Mouse (Mus musculus) MEL (cell line): Measurements from ENCODE around the gene Lhpp. TPM values are rescaled to one million over a fixed set of nuclear protein-coding genes. Genes with fewer than 3 reads are reported as not detected.

Experiments
- DNase-seq: peaks from one replicate; pipeline ENCODE4 v3.0.0; 2011; ENCODE audit warnings: low read depth, low spot score
- H3K27ac ChIP-seq: 2 replicates; pipeline ENCODE4 v1.5.1; 2012; ENCODE audit warnings: low read depth, mild to moderate bottlenecking, control low read depth, low read length, moderate library complexity; ENCODE audit not compliant: control insufficient read depth
- H3K27me3 ChIP-seq, 2 experiments: fragments of 150-350 bp in 1 of 2; sonication (generic) in 1 of 2; 2 replicates each; pipeline ENCODE4 v1.6.1; 2012; ENCODE audit warnings: low read length in 2 of 2, mild to moderate bottlenecking in 2 of 2, improper control_type of control experiment in 1 of 2, moderate library complexity in 1 of 2; ENCODE audit not compliant: insufficient read depth in 2 of 2, control insufficient read depth in 1 of 2
- H3K36me3 ChIP-seq, 2 experiments: 2 replicates each; pipeline ENCODE4 v1.6.1; 2012 to 2014; ENCODE audit warnings: low read length in 2 of 2, improper control_type of control experiment in 1 of 2, inconsistent platforms in 1 of 2, mild to moderate bottlenecking in 1 of 2; ENCODE audit not compliant: insufficient read depth in 2 of 2, control insufficient read depth in 1 of 2
- H3K4me1 ChIP-seq, 2 experiments: fragments of 150-350 bp in 1 of 2; sonication (generic) in 1 of 2; 2 replicates each; pipeline ENCODE4 v1.6.1; 2012; ENCODE audit warnings: low read length in 2 of 2, improper control_type of control experiment in 1 of 2, mild to moderate bottlenecking in 1 of 2; ENCODE audit not compliant: insufficient read depth in 2 of 2, control insufficient read depth in 1 of 2
- H3K4me3 ChIP-seq, 2 experiments: fragments of 150-350 bp in 1 of 2; sonication (generic) in 1 of 2; 2 replicates each; pipeline ENCODE4 v1.5.1; 2012; ENCODE audit warnings: low read depth in 2 of 2, low read length in 2 of 2, mild to moderate bottlenecking in 2 of 2, moderate library complexity in 2 of 2, control low read depth in 1 of 2, improper control_type of control experiment in 1 of 2; ENCODE audit not compliant: control insufficient read depth in 1 of 2, insufficient read depth in 1 of 2
- H3K79me2 ChIP-seq: 2 replicates; pipeline ENCODE4 v1.6.1; 2012; ENCODE audit warnings: mild to moderate bottlenecking, low read length, moderate library complexity; ENCODE audit not compliant: control insufficient read depth, poor library complexity, insufficient read depth
- H3K9ac ChIP-seq: 2 replicates; pipeline ENCODE4 v1.6.1; 2012; ENCODE audit warnings: low read depth, mild to moderate bottlenecking, control low read depth, low read length, moderate library complexity; ENCODE audit not compliant: control insufficient read depth, poor library complexity, severe bottlenecking
- H3K9me3 ChIP-seq: fragments of 150-350 bp; sonication (generic); replicated peaks from 2 replicates; pipeline ENCODE4 v1.6.1; 2012; ENCODE audit warnings: mild to moderate bottlenecking, low read length, improper control_type of control experiment, moderate library complexity; ENCODE audit not compliant: insufficient read depth
- BHLHE40 ChIP-seq: IDR thresholded peaks from 2 replicates; pipeline ENCODE4 v1.6.1; 2012; ENCODE audit warnings: low read depth, mild to moderate bottlenecking, inconsistent platforms, low read length, improper control_type of control experiment, borderline replicate concordance
- E2F4 ChIP-seq: IDR thresholded peaks from 2 replicates; pipeline ENCODE4 v1.6.1; 2011; ENCODE audit warnings: low read depth, low read length, improper control_type of control experiment, borderline replicate concordance
- EP300 ChIP-seq, 2 experiments: IDR thresholded peaks; 2 replicates each; pipeline ENCODE4 v1.6.1; 2011; ENCODE audit warnings: improper control_type of control experiment in 2 of 2, low read length in 2 of 2, low read depth in 1 of 2, mild to moderate bottlenecking in 1 of 2
- GABPA ChIP-seq: IDR thresholded peaks from 2 replicates; pipeline ENCODE4 v1.6.1; 2012; ENCODE audit warnings: low read depth, mild to moderate bottlenecking, inconsistent platforms, low read length, improper control_type of control experiment, moderate library complexity
- GATA1 ChIP-seq: IDR thresholded peaks from 2 replicates; pipeline ENCODE4 v1.6.1; 2011; ENCODE audit warnings: low read depth, low read length, improper control_type of control experiment
- JUND ChIP-seq: IDR thresholded peaks from 2 replicates; pipeline ENCODE4 v1.6.1; 2011; ENCODE audit warnings: low read depth, mild to moderate bottlenecking, improper control_type of control experiment, low read length
- MAX ChIP-seq: IDR thresholded peaks from 2 replicates; pipeline ENCODE4 v1.6.1; 2011; ENCODE audit warnings: low read length, improper control_type of control experiment
- MEF2A ChIP-seq: IDR thresholded peaks from 2 replicates; pipeline ENCODE4 v1.6.1; 2014; ENCODE audit warnings: low read depth, mild to moderate bottlenecking, inconsistent platforms, low read length, improper control_type of control experiment; ENCODE audit not compliant: poor library complexity, insufficient replicate concordance, severe bottlenecking; ENCODE audit errors: extremely low read depth
- MYC ChIP-seq: IDR thresholded peaks from 2 replicates; pipeline ENCODE4 v1.6.1; 2011; ENCODE audit warnings: low read depth, mild to moderate bottlenecking, low read length, improper control_type of control experiment, moderate library complexity
- NELFE ChIP-seq: IDR thresholded peaks from 2 replicates; pipeline ENCODE4 v1.6.1; 2011; ENCODE audit warnings: low read depth, low read length, improper control_type of control experiment
- RAD21 ChIP-seq: IDR thresholded peaks from 2 replicates; pipeline ENCODE4 v1.6.1; 2011; ENCODE audit warnings: mild to moderate bottlenecking, low read depth, low read length, improper control_type of control experiment
- USF2 ChIP-seq, 2 experiments: IDR thresholded peaks; 2 replicates each; pipeline ENCODE4 v1.6.1; 2011 to 2012; ENCODE audit warnings: improper control_type of control experiment in 2 of 2, low read length in 2 of 2, borderline replicate concordance in 1 of 2, inconsistent platforms in 1 of 2, low read depth in 1 of 2, mild to moderate bottlenecking in 1 of 2; ENCODE audit not compliant: insufficient read depth in 1 of 2
- ZKSCAN1 ChIP-seq: IDR thresholded peaks from 2 replicates; pipeline ENCODE4 v1.6.1; 2012; ENCODE audit warnings: low read depth, mild to moderate bottlenecking, inconsistent platforms, low read length, improper control_type of control experiment, moderate library complexity
- ZMIZ1 ChIP-seq: IDR thresholded peaks from 2 replicates; pipeline ENCODE4 v1.6.1; 2012; ENCODE audit warnings: low read depth, mild to moderate bottlenecking, inconsistent platforms, low read length, improper control_type of control experiment, moderate library complexity
- polyA plus RNA-seq, 2 experiments: library from polyadenylated mRNA; stranded (reverse) in 1 of 2; unstranded in 1 of 2; fragments of >175 nt in 1 of 2; fragments of >200 nt in 1 of 2; gene quantifications; 2 replicates each; pipeline versions ENCODE4 v1.2.1 to v1.2.4; 2012; ENCODE audit warnings: low replicate concordance in 2 of 2, low read depth in 1 of 2; ENCODE audit not compliant: insufficient read length in 2 of 2, insufficient read depth in 1 of 2, missing spikeins in 1 of 2
- total RNA-seq: library from RNA; depleted of rRNA; stranded (reverse); fragments of 300-350 nt; gene quantifications from 2 replicates; pipeline ENCODE4 v1.2.3, GENCODE M21; 2012

The Lhpp gene
- total and polyA plus RNA-seq, 3 experiments: 31.0 to 39.3 TPM; not detected in 1

GRCm38 (mm10) chr7:132689722-132690121, 79.3 kb downstream of the Lhpp start:
- peaks cover 11 to 26% of the 10 kb centered on the region in 2 experiments for H3K4me1 ChIP-seq
- TF ChIP-seq EP300 (IDR thresholded peaks at IDR 0.05; ENCODE audit: low read depth in 1 of 2, low read length in 2 of 2): no peak
- TF ChIP-seq ZMIZ1: no peak
- TF ChIP-seq RAD21: no peak
- no peak for TF ChIP-seq USF2 (IDR thresholded peaks at IDR 0.05; ENCODE audit: borderline replicate concordance in 1 of 2, insufficient read depth in 1 of 2, low read depth in 1 of 2, low read length in 2 of 2)
- no peak for TF ChIP-seq MEF2A
- TF ChIP-seq, all 39 proteins: peak for 0
- Histone ChIP-seq H3K4me3 (no peak overlapping the region), H3K27ac (no peak overlapping the region), H3K79me2 (no peaks in the 10 kb centered on the region), H3K36me3 (peaks cover 0 to 17% of the 10 kb centered on the region in 2 experiments; a peak in 2 of 4 replicates), H3K27me3 (no peaks in the 10 kb centered on the region), H3K9me3 (no peaks in the 10 kb centered on the region), H3K9ac (no peak overlapping the region)
- DNase-seq: no peak

DNA sequence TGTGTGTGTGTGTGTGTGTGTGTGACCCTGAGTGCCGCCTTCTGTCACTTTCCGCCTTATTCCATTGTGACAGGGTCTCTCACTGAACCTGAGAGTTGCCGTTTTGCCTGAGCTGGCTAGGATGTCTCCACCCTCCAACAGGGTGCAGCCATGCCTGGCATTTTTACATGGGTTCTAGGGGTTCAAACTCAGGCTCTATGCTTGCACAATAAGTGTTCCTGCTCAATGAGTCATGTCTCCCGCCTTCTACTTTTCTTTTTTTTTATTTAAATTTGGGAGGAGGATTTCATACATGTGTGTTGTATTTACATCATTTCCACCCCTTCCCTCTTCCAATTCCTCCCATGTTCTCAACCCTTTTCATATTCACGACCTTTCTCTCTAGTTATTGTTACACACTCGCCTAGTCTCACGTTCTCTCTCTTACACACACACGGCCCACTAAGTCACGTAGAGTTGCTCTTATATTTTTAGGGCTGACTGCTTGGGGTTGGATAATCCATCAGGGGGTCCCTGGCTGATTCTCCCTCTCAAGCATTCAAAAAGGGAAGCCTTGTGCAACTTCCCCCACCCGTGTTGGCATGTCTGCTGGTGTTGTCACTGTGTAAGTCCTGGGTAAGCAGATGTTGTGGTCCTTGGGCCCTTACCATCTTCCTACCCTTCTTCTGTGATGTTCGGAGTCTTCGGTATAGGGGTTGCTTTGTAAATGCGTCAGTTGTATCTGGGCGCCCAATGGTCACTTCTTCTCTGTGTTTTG, 80.5 kb downstream of the Lhpp start:
- TF ChIP-seq E2F4 (no peak), ZKSCAN1 (no peak), NELFE (no peak), BHLHE40 (no peak), JUND (no peak), MAX (no peak), GATA1 (no peak)
- Histone ChIP-seq H3K9me3 (no peaks in the 10 kb centered on the region), H3K27ac (no peak overlapping the region), H3K4me3 (no peak overlapping the region), H3K79me2 (no peaks in the 10 kb centered on the region), H3K4me1 (peaks cover 8 to 21% of the 10 kb centered on the region in 2 experiments), H3K36me3 (peaks cover 0 to 13% of the 10 kb centered on the region in 2 experiments; a peak in 2 of 4 replicates), H3K9ac (no peak overlapping the region), H3K27me3 (no peaks in the 10 kb centered on the region)
- DNase-seq: no peak

DNA sequence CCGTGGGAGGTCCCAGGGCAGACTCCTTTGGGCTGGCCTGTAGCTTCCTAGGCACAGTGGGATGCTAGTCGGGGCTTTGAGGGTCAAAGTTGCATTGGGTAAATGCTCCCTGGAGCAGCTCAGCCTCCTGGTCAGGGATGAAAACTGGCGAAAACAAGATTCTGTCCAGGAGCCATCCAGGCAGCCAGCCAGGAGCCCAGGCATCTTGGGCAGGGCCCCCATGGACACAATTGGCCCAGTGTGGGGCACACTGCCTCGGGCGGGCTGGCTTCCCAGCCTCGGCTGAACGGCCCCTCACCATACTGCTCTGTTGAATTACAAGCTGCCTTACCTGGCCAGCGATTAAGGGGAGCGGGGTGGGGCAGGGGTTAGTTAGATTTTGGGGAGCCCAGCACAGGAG, 82.3 kb downstream of the Lhpp start:
- H3K36me3 ChIP-seq: no peaks in the 10 kb centered on the region; a peak in 1 of 4 replicates
- H3K4me3 ChIP-seq: no peak overlapping the region
- TF ChIP-seq MYC (no peak), GABPA (no peak), E2F4 (no peak)
- no peaks in the 10 kb centered on the region for H3K79me2 ChIP-seq
- H3K9me3 ChIP-seq: no peaks in the 10 kb centered on the region
- H3K27ac ChIP-seq: no peak overlapping the region
- no peak for DNase-seq
- H3K9ac ChIP-seq: no peak overlapping the region
- no peaks in the 10 kb centered on the region for H3K27me3 ChIP-seq
- H3K4me1 ChIP-seq: peaks cover 0 to 6% of the 10 kb centered on the region in 2 experiments; a peak in 2 of 4 replicates
